ENCODE assay signal across 8 mouse cellular contexts in the genomic region with DNA sequence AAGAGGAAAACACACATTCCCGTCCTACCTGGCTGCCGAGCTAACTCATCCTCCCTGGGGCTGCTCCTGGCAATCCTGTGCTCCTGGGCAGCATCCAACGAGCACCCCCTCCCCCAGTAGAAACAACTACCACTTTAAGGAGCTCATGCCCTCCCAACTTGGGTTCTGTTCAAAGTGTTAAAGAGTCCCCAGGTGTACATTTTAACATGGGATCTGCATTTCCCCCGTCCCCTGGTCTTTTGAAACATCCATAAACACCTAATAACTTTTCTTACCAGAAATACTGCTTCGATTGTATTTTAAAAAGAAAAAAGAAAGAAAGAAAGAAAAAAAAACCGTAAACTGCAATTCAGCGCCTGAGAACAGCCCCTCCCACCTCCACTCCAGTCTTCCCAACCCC. TPM values are rescaled to one million over a fixed set of nuclear protein-coding genes. Genes with fewer than 3 reads are reported as not detected.
DNase-seq lines count a peak whose midpoint lies in the region; ATAC-seq lines count a peak whose summit lies in the region.

No protein-coding gene starts in this region.

- H3K4me3 ChIP-seq in liver, embryonic 11.5 days (ENCODE audit: low read depth, low read length): peak overlapping the region; percentile 36
- peak overlapping the region; percentile 14; the same call in 1 of the 2 replicates for H3K4me3 ChIP-seq in forebrain, embryonic 11.5 days (ENCODE audit: low read depth, low read length)
- peak overlapping the region; percentile 37 for H3K4me3 ChIP-seq in limb, embryonic 10.5 days
- peak overlapping the region; percentile 13; the same call in 1 of the 2 replicates for H3K4me3 ChIP-seq in neural tube, embryonic 13.5 days

- WGBS in liver, embryonic 11.5 days: 6% methylated on average over 7 of the region's 7 CpGs
- WGBS in forebrain, embryonic 11.5 days: 4% methylated on average over 7 of the region's 7 CpGs
- WGBS in limb, embryonic 10.5 days: 6% methylated on average over 7 of the region's 7 CpGs
- WGBS in neural tube, embryonic 13.5 days: 4% methylated on average over 7 of the region's 7 CpGs

- DNase-seq in liver, embryonic 11.5 days (ENCODE audit: low spot score): no peak
- no peak for DNase-seq in liver
- no peak for DNase-seq in forebrain, embryonic 11.5 days (ENCODE audit: low spot score)
- no peak for DNase-seq in limb, embryonic 10.5 days (ENCODE audit: low spot score)
- no peak for DNase-seq in spleen, postnatal 4 days (ENCODE audit: low spot score in 2 of 2)
- no peak for DNase-seq in kidney, adult 11 months

- H3K27ac ChIP-seq in liver, embryonic 11.5 days (ENCODE audit: low read depth, low read length): no peak overlapping the region
- H3K27ac ChIP-seq in forebrain, embryonic 11.5 days (ENCODE audit: low read depth, low read length): no peak overlapping the region
- peak overlapping the region; percentile 4; the same call in 1 of the 2 replicates for H3K27ac ChIP-seq in limb, embryonic 10.5 days
- no peak overlapping the region for H3K27ac ChIP-seq in neural tube, embryonic 13.5 days (replicated peaks)

- no peak for ATAC-seq in liver, embryonic 11.5 days (replicated peaks; ENCODE audit: low FRiP score)
- ATAC-seq in forebrain, embryonic 11.5 days (replicated peaks; ENCODE audit: low FRiP score): no peak
- ATAC-seq in neural tube, embryonic 13.5 days (ENCODE audit: low read depth): no peak
- no peak for ATAC-seq in erythroid progenitor cell, adult 5-6 weeks (replicated peaks; ENCODE audit: low FRiP score, poor library complexity, severe bottlenecking)

- no peaks in the 10 kb centered on the region for H3K36me3 ChIP-seq in liver, embryonic 11.5 days (ENCODE audit: control insufficient read depth, insufficient read depth, low read length)
- H3K36me3 ChIP-seq in forebrain, embryonic 11.5 days (ENCODE audit: control insufficient read depth, insufficient read depth, low read length): no peaks in the 10 kb centered on the region
- H3K36me3 ChIP-seq in limb, embryonic 10.5 days: no peaks in the 10 kb centered on the region
- no peaks in the 10 kb centered on the region for H3K36me3 ChIP-seq in neural tube, embryonic 13.5 days

- peak overlapping the region; percentile 62 for H3K4me2 ChIP-seq in liver, embryonic 11.5 days
- H3K4me2 ChIP-seq in forebrain, embryonic 11.5 days (ENCODE audit: low read depth, low read length, severe bottlenecking): peak overlapping the region; percentile 36; the same call in 1 of the 2 replicates
- peak overlapping the region; percentile 47 for H3K4me2 ChIP-seq in neural tube, embryonic 13.5 days

- no peaks in the 10 kb centered on the region for H3K27me3 ChIP-seq in liver, embryonic 11.5 days (replicated peaks; ENCODE audit: control insufficient read depth, insufficient read depth, low read length)
- H3K27me3 ChIP-seq in forebrain, embryonic 11.5 days (ENCODE audit: control insufficient read depth, insufficient read depth, low read length): peaks cover 30% of the 10 kb centered on the region
- peaks cover 30% of the 10 kb centered on the region; the same call in 1 of the 2 replicates for H3K27me3 ChIP-seq in limb, embryonic 10.5 days (ENCODE audit: low read depth, poor library complexity, severe bottlenecking)
- peaks cover 32% of the 10 kb centered on the region for H3K27me3 ChIP-seq in neural tube, embryonic 13.5 days

- H3K9me3 ChIP-seq in liver, embryonic 11.5 days (ENCODE audit: control insufficient read depth, low read length): no peaks in the 10 kb centered on the region
- no peaks in the 10 kb centered on the region for H3K9me3 ChIP-seq in forebrain, embryonic 11.5 days (ENCODE audit: control insufficient read depth, low read length)
- no peaks in the 10 kb centered on the region for H3K9me3 ChIP-seq in limb, embryonic 10.5 days (replicated peaks)
- H3K9me3 ChIP-seq in neural tube, embryonic 13.5 days: no peaks in the 10 kb centered on the region

- peaks cover 2% of the 10 kb centered on the region; the same call in 1 of the 2 replicates for H3K4me1 ChIP-seq in liver, embryonic 11.5 days (replicated peaks; ENCODE audit: control insufficient read depth, insufficient read depth, low read length)
- 0 out of 2 replicates have a peak, but pooled peaks cover 3% of the 10 kb centered on the region for H3K4me1 ChIP-seq in forebrain, embryonic 11.5 days (replicated peaks; ENCODE audit: control insufficient read depth, insufficient read depth, low read length)
- peaks cover 21% of the 10 kb centered on the region for H3K4me1 ChIP-seq in limb, embryonic 10.5 days
- peaks cover 7% of the 10 kb centered on the region; the same call in 1 of the 2 replicates for H3K4me1 ChIP-seq in neural tube, embryonic 13.5 days (replicated peaks)

- H3K9ac ChIP-seq in liver, embryonic 11.5 days (ENCODE audit: low read depth, low read length): no peak overlapping the region
- no peak overlapping the region for H3K9ac ChIP-seq in forebrain, embryonic 11.5 days (ENCODE audit: low read length)
- H3K9ac ChIP-seq in neural tube, embryonic 13.5 days: peak overlapping the region; percentile 45; the same call in 1 of the 2 replicates

RNA-seq across cellular contexts. Expression of a gene that starts 35.6 kb away (rescaled TPM):
- polyA plus RNA-seq in liver, embryonic 11.5 days (2014; fragmentation: Nextera tagmentation; extraction: Ambion mirVana): 3.1 and 3.5 TPM in 2 replicates
- polyA plus RNA-seq in forebrain, embryonic 11.5 days (2014; fragmentation: Nextera tagmentation; extraction: Ambion mirVana): 2.1 and 2.9 TPM in 2 replicates
- polyA plus RNA-seq in limb, embryonic 10.5 days (2016; fragmentation: Nextera tagmentation; extraction: Ambion mirVana): 2.2 and 4.0 TPM in 2 replicates
- polyA plus RNA-seq in neural tube, embryonic 13.5 days (2015; fragmentation: Nextera tagmentation; extraction: Ambion mirVana): 6.8 and 7.3 TPM in 2 replicates
- not detected in 2 replicates for total RNA-seq in erythroid progenitor cell, adult 5-6 weeks (2015; ENCODE audit: low replicate concordance)
- not detected in 2 replicates for total RNA-seq in erythroid progenitor cell, adult 5-6 weeks (2017; ENCODE audit: low replicate concordance)

RNA-seq across cellular contexts. Expression of a gene that starts 36.5 kb away (rescaled TPM):
- not detected in 2 replicates for polyA plus RNA-seq in liver, embryonic 11.5 days (2014; fragmentation: Nextera tagmentation; extraction: Ambion mirVana)
- polyA plus RNA-seq in forebrain, embryonic 11.5 days (2014; fragmentation: Nextera tagmentation; extraction: Ambion mirVana): 0.19 TPM in 1 of 2 replicates, not detected in the other
- polyA plus RNA-seq in limb, embryonic 10.5 days (2016; fragmentation: Nextera tagmentation; extraction: Ambion mirVana): not detected in 2 replicates
- polyA plus RNA-seq in neural tube, embryonic 13.5 days (2015; fragmentation: Nextera tagmentation; extraction: Ambion mirVana): not detected in 2 replicates
- total RNA-seq in erythroid progenitor cell, adult 5-6 weeks (2015; ENCODE audit: low replicate concordance): not detected in 2 replicates
- not detected in 2 replicates for total RNA-seq in erythroid progenitor cell, adult 5-6 weeks (2017; ENCODE audit: low replicate concordance)
